Mouse (Mus musculus) brain, embryonic 14.5 days (tissue): Measurements from ENCODE around the gene Rnf169.

ENCODE experiments used
- CTCF ChIP-seq: fragments of 200-500 bp; IDR thresholded peaks from 2 replicates; pipeline ENCODE4 v1.5.1; 2012; ENCODE audit warnings: inconsistent platforms, mild to moderate bottlenecking, moderate library complexity, borderline replicate concordance; ENCODE audit not compliant: insufficient read depth, insufficient read length; ENCODE audit errors: extremely low read depth
- POLR2A ChIP-seq: fragments of 200-500 bp; IDR thresholded peaks from 2 replicates; pipeline ENCODE4 v1.6.1; 2012; ENCODE audit warnings: mild to moderate bottlenecking, inconsistent platforms, borderline replicate concordance; ENCODE audit not compliant: poor library complexity, insufficient read depth, insufficient read length, severe bottlenecking; ENCODE audit errors: extremely low read depth

DNA sequence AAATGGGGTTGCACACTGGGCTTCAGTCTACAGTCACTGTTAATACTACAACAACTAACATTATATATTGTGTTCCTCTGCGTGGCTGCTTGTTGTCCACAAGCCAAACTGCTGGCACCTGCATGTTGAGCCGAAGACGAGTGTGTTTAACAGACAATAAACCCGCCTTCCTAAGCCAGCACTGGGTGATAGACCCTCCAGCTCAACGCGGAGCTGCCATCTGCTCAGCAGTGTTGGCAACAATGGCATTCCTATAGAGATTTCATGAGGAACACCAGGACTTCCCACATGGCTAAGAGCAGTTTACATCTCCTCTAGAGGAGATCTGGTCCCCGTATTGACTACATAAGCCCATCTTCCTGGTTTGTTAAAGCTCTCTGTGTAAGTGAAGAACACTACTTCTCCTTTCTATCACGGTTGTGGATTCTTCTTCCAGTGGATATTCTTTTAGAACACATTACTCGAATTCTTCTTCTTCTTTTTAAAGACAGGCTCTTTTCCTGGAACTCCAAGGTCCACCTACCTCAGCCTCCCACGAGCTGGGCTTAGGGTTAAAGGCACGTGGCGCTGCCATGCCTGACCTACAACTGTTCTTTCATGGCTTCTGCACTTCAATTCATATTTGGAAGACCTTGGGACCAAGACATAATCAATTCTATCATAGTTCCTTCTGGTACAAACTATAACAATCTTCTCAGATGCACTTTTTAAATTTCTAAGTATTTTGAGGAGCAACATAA lies 22.9 kb downstream of the Rnf169 start:
- TF ChIP-seq POLR2A: no peak
- no peak for TF ChIP-seq CTCF
